Mouse (Mus musculus): Measurements from ENCODE around the gene Gm6902. TPM values are rescaled to one million over a fixed set of nuclear protein-coding genes. Genes with fewer than 3 reads are reported as not detected.
"Not testable (repeated sequence)": the region's sequence is repeated elsewhere in the genome, so short reads cannot be mapped to it uniquely, and the experiment has no call there.

The Gm6902 gene
- not detected in 2 replicates for total RNA-seq (2012; rRNA removed)
- polyA plus RNA-seq (2012; ENCODE audit: insufficient read depth in 1 of 2, insufficient read length in 2 of 2, low read depth in 1 of 2, low replicate concordance in 2 of 2, missing spikeins in 1 of 2), result not detected

DNA sequence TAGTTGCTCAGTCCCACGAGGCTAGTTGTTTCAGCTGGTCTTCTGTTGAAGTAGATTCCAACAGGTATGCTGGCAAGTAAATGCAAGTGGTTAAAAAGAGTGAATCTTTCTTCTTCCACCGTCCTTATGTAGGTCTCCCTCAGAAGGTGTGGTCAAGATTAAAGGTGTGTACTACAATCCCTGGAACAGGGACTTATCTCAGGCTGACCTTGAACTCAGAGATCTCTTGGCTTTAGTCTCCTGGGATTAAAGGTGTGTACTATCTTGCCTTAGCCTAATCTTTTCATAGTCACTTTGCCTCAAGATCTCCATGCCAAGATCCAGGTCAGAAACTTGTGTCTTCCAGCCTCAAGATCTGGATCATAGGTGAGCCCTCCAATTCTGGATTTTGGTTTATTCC is at the start of gene Gm6902:
Gm6902 (minus strand) TSS at position 101 of the 400 bp plus-strand sequence.
- H3K4me1 ChIP-seq (ENCODE audit: control insufficient read depth in 1 of 2, insufficient read depth in 2 of 2, low read length in 2 of 2); DNase-seq (ENCODE audit: low read depth, low spot score); H3K9ac ChIP-seq (ENCODE audit: control insufficient read depth, low read depth, low read length, poor library complexity, severe bottlenecking); H3K9me3 ChIP-seq (replicated peaks; ENCODE audit: insufficient read depth, low read length); H3K27me3 ChIP-seq (ENCODE audit: control insufficient read depth in 1 of 2, insufficient read depth in 2 of 2, low read length in 2 of 2); H3K4me3 ChIP-seq (ENCODE audit: control insufficient read depth in 1 of 2, insufficient read depth in 1 of 2, low read depth in 2 of 2, low read length in 2 of 2); H3K79me2 ChIP-seq (ENCODE audit: control insufficient read depth, insufficient read depth, low read length, poor library complexity); H3K27ac ChIP-seq (ENCODE audit: control insufficient read depth, low read depth, low read length); H3K36me3 ChIP-seq (ENCODE audit: control insufficient read depth in 1 of 2, insufficient read depth in 2 of 2, low read length in 2 of 2): not testable (repeated sequence)

DNA sequence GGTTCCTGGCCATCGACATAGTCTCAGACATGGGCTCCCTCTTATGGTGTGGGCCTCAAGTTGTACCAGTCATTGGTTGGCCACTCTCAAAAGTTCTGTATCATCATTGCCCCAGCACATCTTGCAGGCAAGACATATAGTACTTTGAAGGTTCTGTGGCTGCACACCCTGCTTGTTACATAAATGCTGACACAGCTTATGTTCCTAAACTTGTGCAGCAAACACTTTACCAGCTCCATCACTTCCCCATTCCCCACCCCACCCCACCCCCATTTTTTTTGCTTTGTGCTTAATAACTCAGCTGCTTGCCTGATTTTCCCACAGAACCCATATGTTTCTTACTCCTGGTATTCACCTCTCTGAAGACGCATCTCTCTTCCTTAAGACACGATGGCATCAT is 22.2 kb upstream of the Gm6902 start, which contains the start of gene Nlrp4e:
Nlrp4e (plus strand) TSS at position 301 of the 400 bp plus-strand sequence.
- not testable (repeated sequence) for H3K4me1 ChIP-seq (ENCODE audit: control insufficient read depth in 1 of 2, insufficient read depth in 2 of 2, low read length in 2 of 2); DNase-seq (ENCODE audit: low read depth, low spot score); H3K9ac ChIP-seq (ENCODE audit: control insufficient read depth, low read depth, low read length, poor library complexity, severe bottlenecking); H3K9me3 ChIP-seq (replicated peaks; ENCODE audit: insufficient read depth, low read length); H3K79me2 ChIP-seq (ENCODE audit: control insufficient read depth, insufficient read depth, low read length, poor library complexity); H3K4me3 ChIP-seq (ENCODE audit: control insufficient read depth in 1 of 2, insufficient read depth in 1 of 2, low read depth in 2 of 2, low read length in 2 of 2); H3K36me3 ChIP-seq (ENCODE audit: control insufficient read depth in 1 of 2, insufficient read depth in 2 of 2, low read length in 2 of 2); H3K27ac ChIP-seq (ENCODE audit: control insufficient read depth, low read depth, low read length); H3K27me3 ChIP-seq (ENCODE audit: control insufficient read depth in 1 of 2, insufficient read depth in 2 of 2, low read length in 2 of 2)

DNA sequence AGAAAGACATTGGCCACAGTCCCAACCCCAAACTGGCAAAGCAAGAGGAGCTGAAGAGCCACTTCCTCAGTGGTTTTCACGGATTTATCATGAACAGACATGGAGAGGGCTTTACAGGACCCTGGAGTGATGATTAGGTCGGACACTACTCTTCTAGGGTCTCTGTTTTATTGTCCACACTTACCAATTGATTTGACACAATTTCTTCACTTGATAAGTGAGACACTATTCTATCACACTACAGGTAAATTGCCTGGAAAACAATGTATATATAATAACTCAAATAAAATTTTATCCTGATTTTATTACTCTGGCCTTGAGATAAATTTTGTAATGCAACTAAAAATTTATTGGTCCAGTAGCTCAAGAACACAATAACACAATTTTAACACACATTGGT is 27.1 kb downstream of the Gm6902 start, which contains the start of gene Vmn1r166:
Vmn1r166 (minus strand) TSS at position 101 of the 400 bp plus-strand sequence.
- H3K27me3 ChIP-seq (ENCODE audit: control insufficient read depth in 1 of 2, insufficient read depth in 2 of 2, low read length in 2 of 2); H3K9me3 ChIP-seq (replicated peaks; ENCODE audit: insufficient read depth, low read length); H3K9ac ChIP-seq (ENCODE audit: control insufficient read depth, low read depth, low read length, poor library complexity, severe bottlenecking); H3K79me2 ChIP-seq (ENCODE audit: control insufficient read depth, insufficient read depth, low read length, poor library complexity); H3K4me1 ChIP-seq (ENCODE audit: control insufficient read depth in 1 of 2, insufficient read depth in 2 of 2, low read length in 2 of 2); H3K36me3 ChIP-seq (ENCODE audit: control insufficient read depth in 1 of 2, insufficient read depth in 2 of 2, low read length in 2 of 2); DNase-seq (ENCODE audit: low read depth, low spot score); H3K4me3 ChIP-seq (ENCODE audit: control insufficient read depth in 1 of 2, insufficient read depth in 1 of 2, low read depth in 2 of 2, low read length in 2 of 2); H3K27ac ChIP-seq (ENCODE audit: control insufficient read depth, low read depth, low read length): not testable (repeated sequence)

Other genes with a start within 250 kb of the Gm6902 start
- gene Vmn1r163, start 223.4 kb downstream of the Gm6902 start, total RNA-seq (2012; rRNA removed), result not detected in 2 replicates
- not detected for gene Vmn1r163, start 223.4 kb downstream of the Gm6902 start, polyA plus RNA-seq (2012; ENCODE audit: insufficient read depth in 1 of 2, insufficient read length in 2 of 2, low read depth in 1 of 2, low replicate concordance in 2 of 2, missing spikeins in 1 of 2)
- not detected in 2 replicates for gene Gm8720, start 211.4 kb downstream of the Gm6902 start, total RNA-seq (2012; rRNA removed)
- not detected for gene Gm8720, start 211.4 kb downstream of the Gm6902 start, polyA plus RNA-seq (2012; ENCODE audit: insufficient read depth in 1 of 2, insufficient read length in 2 of 2, low read depth in 1 of 2, low replicate concordance in 2 of 2, missing spikeins in 1 of 2)
- gene Gm10662, start 134.4 kb downstream of the Gm6902 start, total RNA-seq (2012; rRNA removed), result not detected in 2 replicates
- not detected for gene Gm10662, start 134.4 kb downstream of the Gm6902 start, polyA plus RNA-seq (2012; ENCODE audit: insufficient read depth in 1 of 2, insufficient read length in 2 of 2, low read depth in 1 of 2, low replicate concordance in 2 of 2, missing spikeins in 1 of 2)
- not detected in 2 replicates for gene Vmn1r165, start 61.6 kb downstream of the Gm6902 start, total RNA-seq (2012; rRNA removed)
- gene Vmn1r165, start 61.6 kb downstream of the Gm6902 start, polyA plus RNA-seq (2012; ENCODE audit: insufficient read depth in 1 of 2, insufficient read length in 2 of 2, low read depth in 1 of 2, low replicate concordance in 2 of 2, missing spikeins in 1 of 2), result not detected
- not detected in 2 replicates for gene Vmn1r166, start 27.2 kb downstream of the Gm6902 start, total RNA-seq (2012; rRNA removed)
- not detected for gene Vmn1r166, start 27.2 kb downstream of the Gm6902 start, polyA plus RNA-seq (2012; ENCODE audit: insufficient read depth in 1 of 2, insufficient read length in 2 of 2, low read depth in 1 of 2, low replicate concordance in 2 of 2, missing spikeins in 1 of 2)
- not detected in 2 replicates for gene Nlrp4e, start 22.3 kb upstream of the Gm6902 start, total RNA-seq (2012; rRNA removed)
- not detected for gene Nlrp4e, start 22.3 kb upstream of the Gm6902 start, polyA plus RNA-seq (2012; ENCODE audit: insufficient read depth in 1 of 2, insufficient read length in 2 of 2, low read depth in 1 of 2, low replicate concordance in 2 of 2, missing spikeins in 1 of 2)
- gene Nlrp5, start 107.0 kb upstream of the Gm6902 start, total RNA-seq (2012; rRNA removed), result not detected in 2 replicates
- not detected for gene Nlrp5, start 107.0 kb upstream of the Gm6902 start, polyA plus RNA-seq (2012; ENCODE audit: insufficient read depth in 1 of 2, insufficient read length in 2 of 2, low read depth in 1 of 2, low replicate concordance in 2 of 2, missing spikeins in 1 of 2)
- gene Vmn1r167, start 228.3 kb upstream of the Gm6902 start, total RNA-seq (2012; rRNA removed), result not detected in 2 replicates
- not detected for gene Vmn1r167, start 228.3 kb upstream of the Gm6902 start, polyA plus RNA-seq (2012; ENCODE audit: insufficient read depth in 1 of 2, insufficient read length in 2 of 2, low read depth in 1 of 2, low replicate concordance in 2 of 2, missing spikeins in 1 of 2)

All from MEL (cell line).